Mouse (Mus musculus) liver, postnatal 0 days (tissue): ENCODE measurements at regions not wholly inside any gene's neighbourhood (a gene's known extent, or its start where the extent isn't known, plus 50 kb on each side); places are given as distances from the start of the nearest gene placed in this dataset.

Source experiments
- ATAC-seq: fragments of 200-750 bp; cut with Nextera tagmentation; 2 replicates; pipeline ENCODE4 v1.8.0; 2017; ENCODE audit warnings: mild to moderate bottlenecking, moderate library complexity
- DNase-seq: peaks from one replicate; pipeline ENCODE4 v3.0.0-alpha.2; 2016
- H3K27ac ChIP-seq: fragments of 300-500 bp; sonication (generic); 2 replicates; pipeline ENCODE4 v1.5.1; 2014; ENCODE audit warnings: antibody characterized with exemption, moderate library complexity, mild to moderate bottlenecking, low read depth
- H3K27me3 ChIP-seq: fragments of 300-500 bp; sonication (generic); 2 replicates; pipeline ENCODE4 v1.6.1; 2014; ENCODE audit warnings: low read length, control low read depth, mixed read lengths; ENCODE audit not compliant: insufficient read depth
- H3K36me3 ChIP-seq: fragments of 300-500 bp; sonication (generic); replicated peaks from 2 replicates; pipeline ENCODE4 v1.6.1; 2014; ENCODE audit warnings: mild to moderate bottlenecking, control low read depth, low read length, moderate library complexity, mixed read lengths; ENCODE audit not compliant: insufficient read depth
- H3K4me1 ChIP-seq: fragments of 300-500 bp; sonication (generic); 2 replicates; pipeline ENCODE4 v1.6.1; 2014; ENCODE audit warnings: antibody characterized with exemption, mild to moderate bottlenecking, control low read depth; ENCODE audit not compliant: insufficient read depth
- H3K4me2 ChIP-seq: fragments of 300-500 bp; sonication (generic); 2 replicates; pipeline ENCODE4 v1.6.1; 2014; ENCODE audit warnings: low read depth, mild to moderate bottlenecking, low read length, moderate library complexity, mixed read lengths
- H3K4me3 ChIP-seq: fragments of 300-500 bp; sonication (generic); 2 replicates; pipeline ENCODE4 v1.5.1; 2014; ENCODE audit warnings: low read depth, low read length
- H3K9ac ChIP-seq: fragments of 300-500 bp; sonication (generic); replicated peaks from 2 replicates; pipeline ENCODE4 v1.6.1; 2014; ENCODE audit warnings: mild to moderate bottlenecking, moderate library complexity
- H3K9me3 ChIP-seq: fragments of 300-500 bp; sonication (generic); 2 replicates; pipeline ENCODE4 v1.6.1; 2016; ENCODE audit warnings: mild to moderate bottlenecking, control low read depth, low read length, mixed read lengths
- CTCF ChIP-seq: sonication (generic); IDR thresholded peaks from 2 replicates; pipeline ENCODE4 v1.5.1; 2016; ENCODE audit warnings: antibody characterized with exemption, low read depth
- EP300 ChIP-seq: IDR thresholded peaks from 2 replicates; pipeline ENCODE4 v1.6.1; 2016; ENCODE audit warnings: antibody characterized with exemption, low read depth, mild to moderate bottlenecking
- WGBS: fragments of 180-500 bp; shearing (Covaris S2); extraction: QIAGEN DNeasy Blood & Tissue Kit; methylation state at CpG from one replicate; pipeline ENCODE4 v1.1.7; 2014; ENCODE audit not compliant: insufficient replicate concordance; 5-methylcytosine and 5-hydroxymethylcytosine counted together

DNA sequence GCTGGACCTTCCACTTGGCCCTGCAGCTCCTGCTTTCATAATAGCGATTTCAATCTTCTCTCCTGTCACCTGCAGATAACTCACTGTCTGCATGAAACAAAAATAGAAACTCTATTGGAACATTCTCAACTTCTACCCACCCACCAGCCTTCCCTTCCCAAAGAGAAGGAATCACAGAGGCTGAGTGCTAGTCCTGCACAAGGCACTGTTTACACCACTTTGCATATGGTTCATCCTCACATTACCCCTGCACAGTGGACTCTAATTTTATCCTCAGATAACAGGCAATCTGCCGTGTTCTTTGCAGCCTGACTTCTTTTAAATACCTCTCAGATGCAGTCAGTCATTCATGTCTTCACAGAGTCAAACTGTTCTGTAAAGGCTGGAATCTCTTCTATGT, 83.3 kb upstream of the Bnc1 start:
- H3K36me3 ChIP-seq = no peaks in the 10 kb centered on the region
- no peak for DNase-seq
- no peak overlapping the region for H3K4me2 ChIP-seq
- no peak for TF ChIP-seq CTCF
- no peak for TF ChIP-seq EP300
- H3K4me3 ChIP-seq = no peak overlapping the region
- H3K4me1 ChIP-seq = no peaks in the 10 kb centered on the region
- no peak overlapping the region for H3K27ac ChIP-seq
- 61% methylated on average over 2 of the region's 2 CpGs for WGBS
- H3K9ac ChIP-seq = no peak overlapping the region
- no peaks in the 10 kb centered on the region for H3K9me3 ChIP-seq
- no peaks in the 10 kb centered on the region for H3K27me3 ChIP-seq
- no peak for ATAC-seq

DNA sequence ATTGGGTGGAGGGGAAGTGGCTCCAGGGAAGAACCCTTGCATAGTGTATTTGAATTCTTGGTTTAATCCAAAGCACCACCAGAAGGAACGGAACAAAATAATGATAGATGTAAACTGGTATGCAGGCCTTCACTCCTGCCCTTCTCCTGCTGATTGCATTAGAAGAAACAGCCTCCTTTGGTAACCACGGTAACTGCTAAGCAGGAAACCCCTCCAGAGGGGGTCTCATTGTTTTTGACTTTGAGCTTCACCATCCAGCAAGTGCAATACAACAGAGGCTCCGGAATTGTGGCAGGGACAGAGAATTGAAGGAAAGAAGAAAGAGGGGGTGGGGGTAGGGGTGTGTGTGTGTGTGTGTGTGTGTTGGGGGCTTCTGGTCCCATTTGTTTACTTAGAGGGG, 89.8 kb upstream of the Bnc1 start:
- no peak for DNase-seq
- Histone ChIP-seq H3K36me3 (no peaks in the 10 kb centered on the region), H3K9ac (no peak overlapping the region), H3K27ac (no peak overlapping the region), H3K4me2 (no peak overlapping the region), H3K4me1 (no peaks in the 10 kb centered on the region), H3K27me3 (no peaks in the 10 kb centered on the region), H3K4me3 (no peak overlapping the region), H3K9me3 (no peaks in the 10 kb centered on the region)
- WGBS = 29% methylated on average over 3 of the region's 3 CpGs
- no peak for TF ChIP-seq CTCF
- no peak for TF ChIP-seq EP300
- no peak for ATAC-seq

GRCm38 (mm10) chr7:82082883-82083282, 90.8 kb upstream of the Sh3gl3 start:
- no peak for DNase-seq
- Histone ChIP-seq H3K27me3 (no peaks in the 10 kb centered on the region), H3K9me3 (no peaks in the 10 kb centered on the region), H3K4me2 (no peak overlapping the region), H3K9ac (no peak overlapping the region), H3K27ac (no peak overlapping the region), H3K4me3 (no peak overlapping the region), H3K4me1 (no peaks in the 10 kb centered on the region), H3K36me3 (no peaks in the 10 kb centered on the region)
- ATAC-seq = no peak
- TF ChIP-seq EP300 (no peak), CTCF (no peak)
- WGBS = 43% methylated on average over 6 of the region's 6 CpGs

DNA sequence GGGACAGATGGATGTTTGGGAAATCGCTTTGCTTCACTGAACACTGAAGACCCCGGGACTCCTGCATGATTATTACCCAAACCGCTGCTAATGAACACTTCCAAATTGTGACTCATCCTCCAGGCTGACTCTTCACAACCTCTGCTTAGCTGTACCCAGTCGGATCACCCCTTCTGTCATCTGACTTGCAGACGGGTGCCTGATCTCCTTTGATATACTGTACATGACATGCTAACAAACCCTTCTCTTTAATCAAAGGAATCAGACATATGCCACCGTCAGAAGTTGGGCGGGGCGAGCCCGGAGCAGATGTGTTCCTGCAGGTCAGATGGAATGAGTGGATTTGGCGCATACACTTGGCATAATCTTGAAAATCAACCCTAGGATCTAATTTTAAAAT, 89.2 kb upstream of the Sh3gl3 start:
- Histone ChIP-seq H3K9ac (no peak overlapping the region), H3K9me3 (no peaks in the 10 kb centered on the region), H3K27ac (no peak overlapping the region), H3K4me3 (no peak overlapping the region), H3K36me3 (no peaks in the 10 kb centered on the region), H3K4me2 (no peak overlapping the region), H3K4me1 (no peaks in the 10 kb centered on the region), H3K27me3 (no peaks in the 10 kb centered on the region)
- no peak for ATAC-seq
- DNase-seq = no peak
- TF ChIP-seq CTCF (no peak), EP300 (no peak)
- WGBS = 76% methylated on average over 10 of the region's 10 CpGs

- WGBS = 86% methylated on average over 4 of the region's 4 CpGs
- DNase-seq (no peak), ATAC-seq (no peak)
Observed at GRCm38 (mm10) chr7:82085205-82085604, 88.4 kb upstream of the Sh3gl3 start.

GRCm38 (mm10) chr7:82098136-82098535, 75.5 kb upstream of the Sh3gl3 start:
- H3K4me3 ChIP-seq = no peak overlapping the region
- no peaks in the 10 kb centered on the region for H3K9me3 ChIP-seq
- H3K27me3 ChIP-seq = no peaks in the 10 kb centered on the region
- 74% methylated on average over 6 of the region's 6 CpGs for WGBS
- no peak overlapping the region for H3K9ac ChIP-seq
- no peak overlapping the region for H3K4me2 ChIP-seq
- no peak overlapping the region for H3K27ac ChIP-seq
- ATAC-seq = no peak
- DNase-seq = no peak
- TF ChIP-seq EP300 (no peak), CTCF (no peak)
- H3K4me1 ChIP-seq = no peaks in the 10 kb centered on the region
- no peaks in the 10 kb centered on the region for H3K36me3 ChIP-seq

More at GRCm38 (mm10) chr7:82085205-82085604, 88.4 kb upstream of the Sh3gl3 start:
- H3K4me3 ChIP-seq = no peak overlapping the region
- H3K27me3 ChIP-seq = no peaks in the 10 kb centered on the region
- H3K36me3 ChIP-seq = no peaks in the 10 kb centered on the region
- H3K4me1 ChIP-seq = no peaks in the 10 kb centered on the region
- H3K9me3 ChIP-seq = no peaks in the 10 kb centered on the region
- no peak overlapping the region for H3K4me2 ChIP-seq
- H3K9ac ChIP-seq = no peak overlapping the region
- TF ChIP-seq CTCF (no peak), EP300 (no peak)
- no peak overlapping the region for H3K27ac ChIP-seq

- Histone ChIP-seq H3K4me1 (no peaks in the 10 kb centered on the region), H3K27ac (no peak overlapping the region), H3K27me3 (no peaks in the 10 kb centered on the region), H3K4me3 (no peak overlapping the region), H3K4me2 (no peak overlapping the region), H3K9ac (no peak overlapping the region), H3K36me3 (no peaks in the 10 kb centered on the region), H3K9me3 (no peaks in the 10 kb centered on the region)
- ATAC-seq (no peak), DNase-seq (no peak)
- 82% methylated on average over 2 of the region's 2 CpGs for WGBS
- TF ChIP-seq CTCF (no peak), EP300 (no peak)
Observed at GRCm38 (mm10) chr7:82101314-82101713, 72.3 kb upstream of the Sh3gl3 start.
